Mouse (Mus musculus): ENCODE data around the gene Ostf1. TPM values are rescaled to one million over a fixed set of nuclear protein-coding genes. Genes with fewer than 3 reads are reported as not detected.
A peak's percentile ranks its signal among the peaks of the same experiment; 100 is the strongest.

Ostf1 gene
- total and polyA plus RNA-seq, 3 experiments: 110 to 175 (median 131) TPM

GRCm38 (mm10) chr19:18588243-18588642 lies 43.4 kb downstream of the Ostf1 start:
- H3K4me1 ChIP-seq (ENCODE audit: control insufficient read depth in 1 of 2, insufficient read depth in 2 of 2): peaks cover 0 to 4% of the 10 kb centered on the region in 2 experiments; a peak in 1 of 4 replicates
- H3K79me2 ChIP-seq (replicated peaks; ENCODE audit: control insufficient read depth, extremely low read depth, insufficient read depth, poor library complexity, severe bottlenecking): no peaks in the 10 kb centered on the region; the same call in 1 of the 2 replicates
- in situ Hi-C loops (cut with MboI; ENCODE audit: low pct_ligation_motif_present, low pct_unique_long_range_greater_than_20kb, low sequenced_read_pairs): loop anchor here (25.0 kb wide), 1 partner anchor 249 kb away; no protein-coding TSS in a partner anchor
- H3K9me3 ChIP-seq (replicated peaks; ENCODE audit: low read length): no peaks in the 10 kb centered on the region
- no peak overlapping the region for H3K4me2 ChIP-seq (ENCODE audit: insufficient read depth, low read depth, poor library complexity, severe bottlenecking)
- no peak overlapping the region for H3K4me3 ChIP-seq (replicated peaks in 1 of 3; ENCODE audit: low read depth in 2 of 3, low read length in 2 of 3, poor library complexity in 1 of 3)
- dilution Hi-C loops (cut with MboI; ENCODE audit: extremely low pct_ligation_motif_present, extremely low pct_unique_long_range_greater_than_20kb, low sequenced_read_pairs): no loop called here
- no peak overlapping the region for H3K27ac ChIP-seq (ENCODE audit: insufficient read depth, low read depth)
- H3K36me3 ChIP-seq (replicated peaks in 1 of 2; ENCODE audit: control insufficient read depth in 1 of 2, insufficient read depth in 1 of 2, low read length in 1 of 2): peaks cover 48 to 88% of the 10 kb centered on the region in 2 experiments
- no peak overlapping the region for H3K9ac ChIP-seq (ENCODE audit: insufficient read depth, low read depth)
- TF ChIP-seq CHD1 (IDR thresholded peaks at IDR 0.05; ENCODE audit: low read depth, low read length): no peak
- peak; percentile 19; the same call in 1 of the 2 replicates for TF ChIP-seq SMC3 (IDR thresholded peaks at IDR 0.05; ENCODE audit: low read depth, low read length)
- TF ChIP-seq EP300 (IDR thresholded peaks at IDR 0.05; ENCODE audit: low read length): no peak
- TF ChIP-seq CTCF (conservative IDR thresholded peaks at IDR 0.05 in 1 of 2, IDR thresholded peaks at IDR 0.05 in 1 of 2; ENCODE audit: low read depth in 2 of 2, low read length in 2 of 2): peak in 1 of 2 experiments; percentile 46; a peak in 3 of 4 replicates
- TF ChIP-seq MAFK (IDR thresholded peaks at IDR 0.05; ENCODE audit: insufficient replicate concordance, low read length): no peak
- DNase-seq (ENCODE audit: extremely low read depth): no peak
- no peaks in the 10 kb centered on the region for H3K27me3 ChIP-seq (replicated peaks)

- TF ChIP-seq MYC (IDR thresholded peaks at IDR 0.05; ENCODE audit: low read depth, low read length) (no peak), UBTF (IDR thresholded peaks at IDR 0.05; ENCODE audit: low read depth, low read length) (no peak), MXI1 (IDR thresholded peaks at IDR 0.05; ENCODE audit: low read depth, low read length) (no peak), ZC3H11A (IDR thresholded peaks at IDR 0.05; ENCODE audit: low read depth, low read length) (no peak), MAX (IDR thresholded peaks at IDR 0.05; ENCODE audit: low read length) (no peak), USF1 (IDR thresholded peaks at IDR 0.05; ENCODE audit: low read depth, low read length) (no peak), ZNF384 (IDR thresholded peaks at IDR 0.05; ENCODE audit: low read depth, low read length) (no peak), POLR2A (IDR thresholded peaks at IDR 0.05; ENCODE audit: low read depth, low read length) (no peak), USF2 (conservative IDR thresholded peaks at IDR 0.05; ENCODE audit: low read depth, low read length) (no peak), JUND (conservative IDR thresholded peaks at IDR 0.05; ENCODE audit: low read depth, low read length) (no peak), HCFC1 (IDR thresholded peaks at IDR 0.05; ENCODE audit: low read depth, low read length) (no peak), TBP (conservative IDR thresholded peaks at IDR 0.05; ENCODE audit: low read depth, low read length) (no peak), EP300 (IDR thresholded peaks at IDR 0.05; ENCODE audit: low read length) (no peak), CTCF (conservative IDR thresholded peaks at IDR 0.05 in 1 of 2, IDR thresholded peaks at IDR 0.05 in 1 of 2; ENCODE audit: low read depth in 2 of 2, low read length in 2 of 2) (no peak), MEF2A (IDR thresholded peaks at IDR 0.05; ENCODE audit: borderline replicate concordance, low read depth, low read length) (no peak), SIN3A (IDR thresholded peaks at IDR 0.05; ENCODE audit: low read length) (no peak), CHD2 (IDR thresholded peaks at IDR 0.05; ENCODE audit: low read length) (no peak), RAD21 (IDR thresholded peaks at IDR 0.05; ENCODE audit: low read depth, low read length) (no peak), ZMIZ1 (IDR thresholded peaks at IDR 0.05; ENCODE audit: low read depth, low read length) (no peak), MAZ (IDR thresholded peaks at IDR 0.05; ENCODE audit: low read depth, low read length) (no peak)
- Histone ChIP-seq H3K4me1 (ENCODE audit: control insufficient read depth in 1 of 2, insufficient read depth in 2 of 2) (peaks cover 2 to 14% of the 10 kb centered on the region in 2 experiments; a peak in 2 of 4 replicates), H3K4me2 (ENCODE audit: insufficient read depth, low read depth, poor library complexity, severe bottlenecking) (no peak overlapping the region), H3K79me2 (replicated peaks; ENCODE audit: control insufficient read depth, extremely low read depth, insufficient read depth, poor library complexity, severe bottlenecking) (no peaks in the 10 kb centered on the region; the same call in 1 of the 2 replicates), H3K36me3 (replicated peaks in 1 of 2; ENCODE audit: control insufficient read depth in 1 of 2, insufficient read depth in 1 of 2, low read length in 1 of 2) (peaks cover 43 to 89% of the 10 kb centered on the region in 2 experiments), H3K4me3 (replicated peaks in 1 of 3; ENCODE audit: low read depth in 2 of 3, low read length in 2 of 3, poor library complexity in 1 of 3) (no peak overlapping the region), H3K9ac (ENCODE audit: insufficient read depth, low read depth) (no peak overlapping the region), H3K27me3 (replicated peaks) (no peaks in the 10 kb centered on the region), H3K9me3 (replicated peaks; ENCODE audit: low read length) (no peaks in the 10 kb centered on the region), H3K27ac (ENCODE audit: insufficient read depth, low read depth) (no peak overlapping the region)
- in situ Hi-C loops (cut with MboI; ENCODE audit: low pct_ligation_motif_present, low pct_unique_long_range_greater_than_20kb, low sequenced_read_pairs): loop anchor here (25.0 kb wide), 1 partner anchor 250 kb away; no protein-coding TSS in a partner anchor
- no peak for DNase-seq (ENCODE audit: extremely low read depth)
- dilution Hi-C loops (cut with MboI; ENCODE audit: extremely low pct_ligation_motif_present, extremely low pct_unique_long_range_greater_than_20kb, low sequenced_read_pairs): no loop called here
Observed at GRCm38 (mm10) chr19:18587118-18587517, 44.5 kb downstream of the Ostf1 start.

All from CH12.LX (cell line).